Mouse (Mus musculus) heart, embryonic 15.5 days (tissue): ENCODE measurements around the gene Ndufaf8. TPM values are rescaled to one million over a fixed set of nuclear protein-coding genes. Genes with fewer than 3 reads are reported as not detected.

Source experiments
- ATAC-seq: fragments of 200-750 bp; cut with Nextera tagmentation; replicated peaks from 2 replicates; pipeline ENCODE4 v1.8.0; 2017; ENCODE audit warnings: low read depth, moderate TSS enrichment; ENCODE audit not compliant: insufficient number of reproducible peaks, insufficient read depth, low FRiP score
- H3K27ac ChIP-seq: fragments of 300-500 bp; sonication (generic); 2 replicates; pipeline ENCODE4 v1.5.1; 2015; ENCODE audit warnings: mild to moderate bottlenecking, inconsistent platforms
- H3K27me3 ChIP-seq: fragments of 300-500 bp; sonication (generic); 2 replicates; pipeline ENCODE4 v1.6.1; 2015; ENCODE audit warnings: inconsistent platforms
- H3K36me3 ChIP-seq: fragments of 300-500 bp; sonication (generic); 2 replicates; pipeline ENCODE4 v1.6.1; 2015; ENCODE audit warnings: mild to moderate bottlenecking, inconsistent platforms
- H3K4me1 ChIP-seq: fragments of 300-500 bp; sonication (generic); replicated peaks from 2 replicates; pipeline ENCODE4 v1.6.1; 2015; ENCODE audit warnings: inconsistent platforms
- H3K4me2 ChIP-seq: fragments of 300-500 bp; sonication (generic); 2 replicates; pipeline ENCODE4 v1.6.1; 2015; ENCODE audit warnings: inconsistent platforms, mild to moderate bottlenecking, moderate library complexity
- H3K4me3 ChIP-seq: fragments of 300-500 bp; sonication (generic); 2 replicates; pipeline ENCODE4 v1.5.1; 2015; ENCODE audit warnings: mild to moderate bottlenecking, inconsistent platforms
- H3K9ac ChIP-seq: fragments of 300-500 bp; sonication (generic); 2 replicates; pipeline ENCODE4 v1.6.1; 2015; ENCODE audit warnings: mild to moderate bottlenecking, inconsistent platforms
- H3K9me3 ChIP-seq: fragments of 300-500 bp; sonication (generic); replicated peaks from 2 replicates; pipeline ENCODE4 v1.6.1; 2016; ENCODE audit warnings: inconsistent platforms
- WGBS: fragments of 180-500 bp; shearing (Covaris S2); methylation state at CpG from one replicate; pipeline ENCODE4 v1.1.7; 2015; ENCODE audit warnings: mixed read lengths; 5-methylcytosine and 5-hydroxymethylcytosine counted together
- polyA plus RNA-seq: library from polyadenylated mRNA; unstranded; fragments of >200 nt; fragmentation: Nextera tagmentation; extraction: Ambion mirVana; gene quantifications from 2 replicates; pipeline ENCODE4 v1.2.1, GENCODE M21; 2015

Gene Ndufaf8
- polyA plus RNA-seq = 80.9 and 84.1 TPM in 2 replicates

GRCm38 (mm10) chr11:120098588-120099511, at the start of gene Ndufaf8, which contains the start of gene Tepsin:
Gene Ndufaf8 (plus strand): TSS chr11:120098928.
Gene Tepsin (minus strand): TSS chr11:120098731.
- peak within 1 kb of the TSS; percentile 74 for H3K4me3 ChIP-seq
- peaks cover 26% of the 10 kb centered on the region; the same call in 1 of the 2 replicates for H3K36me3 ChIP-seq
- H3K9ac ChIP-seq = peak within 1 kb of the TSS; percentile 86
- H3K27ac ChIP-seq = peak within 1 kb of the TSS; percentile 97
- under 1% methylated on average over 77 of the region's 77 CpGs for WGBS
- peak; percentile 98 for ATAC-seq
- H3K4me2 ChIP-seq = peak within 1 kb of the TSS; percentile 85
- no peaks in the 10 kb centered on the region for H3K27me3 ChIP-seq
- peaks cover 26% of the 10 kb centered on the region for H3K4me1 ChIP-seq
- H3K9me3 ChIP-seq = no peaks in the 10 kb centered on the region

- Histone ChIP-seq H3K36me3 (no peaks in the 10 kb centered on the region), H3K4me1 (peaks cover 36% of the 10 kb centered on the region), H3K27me3 (peaks cover 50% of the 10 kb centered on the region), H3K27ac (no peak overlapping the region), H3K4me3 (no peak overlapping the region), H3K9me3 (no peaks in the 10 kb centered on the region), H3K9ac (no peak overlapping the region), H3K4me2 (no peak overlapping the region)
- 91% methylated on average over 8 of the region's 8 CpGs for WGBS
- no peak for ATAC-seq
These were observed 49.7 kb upstream of the Ndufaf8 start for GRCm38 (mm10) chr11:120049067-120049466.

GRCm38 (mm10) chr11:120051124-120051811, 47.5 kb upstream of the Ndufaf8 start:
- Histone ChIP-seq H3K9ac (no peak overlapping the region), H3K27me3 (peaks cover 34% of the 10 kb centered on the region), H3K4me1 (peaks cover 36% of the 10 kb centered on the region), H3K27ac (no peak overlapping the region), H3K4me3 (no peak overlapping the region), H3K36me3 (no peaks in the 10 kb centered on the region), H3K4me2 (no peak overlapping the region), H3K9me3 (no peaks in the 10 kb centered on the region)
- ATAC-seq = no peak; the same call in 1 of the 2 replicates
- WGBS = 44% methylated on average over 14 of the region's 14 CpGs

- ATAC-seq = no peak
- Histone ChIP-seq H3K9me3 (no peaks in the 10 kb centered on the region), H3K9ac (no peak overlapping the region), H3K27ac (no peak overlapping the region), H3K4me3 (no peak overlapping the region), H3K36me3 (no peaks in the 10 kb centered on the region), H3K4me2 (no peak overlapping the region), H3K4me1 (peaks cover 27% of the 10 kb centered on the region), H3K27me3 (peaks cover 25% of the 10 kb centered on the region)
- WGBS = 49% methylated on average over 9 of the region's 9 CpGs
These were observed 46.5 kb upstream of the Ndufaf8 start for GRCm38 (mm10) chr11:120052274-120052673.

GRCm38 (mm10) chr11:120053846-120054245, 44.9 kb upstream of the Ndufaf8 start:
- Histone ChIP-seq H3K9ac (no peak overlapping the region), H3K9me3 (no peaks in the 10 kb centered on the region), H3K4me2 (no peak overlapping the region), H3K36me3 (no peaks in the 10 kb centered on the region), H3K27ac (no peak overlapping the region), H3K4me3 (no peak overlapping the region), H3K4me1 (peaks cover 14% of the 10 kb centered on the region), H3K27me3 (peaks cover 9% of the 10 kb centered on the region)
- 84% methylated on average over 4 of the region's 4 CpGs for WGBS
- ATAC-seq = no peak

GRCm38 (mm10) chr11:120055953-120056732, 42.6 kb upstream of the Ndufaf8 start:
- Histone ChIP-seq H3K4me1 (peaks cover 11% of the 10 kb centered on the region), H3K9me3 (no peaks in the 10 kb centered on the region), H3K27me3 (no peaks in the 10 kb centered on the region), H3K9ac (no peak overlapping the region), H3K4me2 (no peak overlapping the region), H3K4me3 (no peak overlapping the region), H3K27ac (no peak overlapping the region), H3K36me3 (no peaks in the 10 kb centered on the region)
- ATAC-seq = no peak
- WGBS = 74% methylated on average over 12 of the region's 12 CpGs

GRCm38 (mm10) chr11:120060634-120061033, 38.1 kb upstream of the Ndufaf8 start:
- H3K27me3 ChIP-seq = no peaks in the 10 kb centered on the region; the same call in 1 of the 2 replicates
- no peak overlapping the region for H3K27ac ChIP-seq
- H3K4me3 ChIP-seq = no peak overlapping the region
- WGBS = 68% methylated on average over 8 of the region's 8 CpGs
- peaks cover 4% of the 10 kb centered on the region; the same call in 1 of the 2 replicates for H3K4me1 ChIP-seq
- H3K36me3 ChIP-seq = no peaks in the 10 kb centered on the region
- no peaks in the 10 kb centered on the region for H3K9me3 ChIP-seq
- H3K9ac ChIP-seq = no peak overlapping the region
- ATAC-seq = no peak
- H3K4me2 ChIP-seq = no peak overlapping the region

GRCm38 (mm10) chr11:120063326-120063725, 35.4 kb upstream of the Ndufaf8 start:
- H3K36me3 ChIP-seq = peaks cover 2% of the 10 kb centered on the region; the same call in 1 of the 2 replicates
- no peak overlapping the region for H3K4me2 ChIP-seq
- H3K4me3 ChIP-seq = no peak overlapping the region
- H3K4me1 ChIP-seq = peaks cover 10% of the 10 kb centered on the region; the same call in 1 of the 2 replicates
- 75% methylated on average over 5 of the region's 5 CpGs for WGBS
- H3K27me3 ChIP-seq = no peaks in the 10 kb centered on the region; the same call in 1 of the 2 replicates
- no peaks in the 10 kb centered on the region for H3K9me3 ChIP-seq
- no peak overlapping the region for H3K9ac ChIP-seq
- no peak overlapping the region for H3K27ac ChIP-seq
- no peak for ATAC-seq

- WGBS = 84% methylated on average over 13 of the region's 13 CpGs
- Histone ChIP-seq H3K4me3 (no peak overlapping the region), H3K4me1 (peaks cover 10% of the 10 kb centered on the region; the same call in 1 of the 2 replicates), H3K9ac (no peak overlapping the region), H3K27ac (no peak overlapping the region), H3K9me3 (no peaks in the 10 kb centered on the region), H3K27me3 (no peaks in the 10 kb centered on the region; the same call in 1 of the 2 replicates), H3K36me3 (peaks cover 7% of the 10 kb centered on the region; the same call in 1 of the 2 replicates), H3K4me2 (no peak overlapping the region)
- ATAC-seq = no peak
These were observed 34.6 kb upstream of the Ndufaf8 start for GRCm38 (mm10) chr11:120064006-120064667.

- H3K4me2 ChIP-seq = no peak overlapping the region
- no peak for ATAC-seq
- H3K4me1 ChIP-seq = peaks cover 10% of the 10 kb centered on the region; the same call in 1 of the 2 replicates
- 92% methylated on average over 11 of the region's 11 CpGs for WGBS
- H3K9ac ChIP-seq = no peak overlapping the region
- H3K27me3 ChIP-seq = no peaks in the 10 kb centered on the region; the same call in 1 of the 2 replicates
- no peaks in the 10 kb centered on the region for H3K9me3 ChIP-seq
- peaks cover 7% of the 10 kb centered on the region; the same call in 1 of the 2 replicates for H3K36me3 ChIP-seq
- H3K27ac ChIP-seq = no peak overlapping the region
- no peak overlapping the region for H3K4me3 ChIP-seq
These were observed 34.1 kb upstream of the Ndufaf8 start for GRCm38 (mm10) chr11:120064668-120065040.
